Mouse (Mus musculus): ENCODE results near the gene Topbp1.

DNA sequence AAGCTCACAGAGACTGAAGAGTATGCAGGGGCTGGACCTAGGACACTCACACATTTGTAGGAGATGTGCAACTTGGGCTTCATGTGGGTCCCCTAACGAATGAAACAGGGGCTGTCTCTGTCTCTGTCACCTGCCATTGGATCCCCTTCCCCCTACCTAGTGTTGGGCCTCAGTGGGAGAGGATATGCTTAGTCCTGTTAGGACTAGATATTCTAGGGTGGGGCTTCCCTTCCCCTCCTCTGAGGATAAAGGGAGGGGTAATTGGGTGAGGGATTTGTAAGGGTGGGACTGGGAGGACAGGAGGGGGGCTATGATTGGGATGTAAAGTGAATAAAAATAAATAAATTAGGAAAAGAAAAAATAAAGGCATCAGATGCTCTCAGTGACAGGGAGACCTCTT is 29.3 kb upstream of the Topbp1 start:
- TF ChIP-seq CTCF (IDR thresholded peaks at IDR 0.05; ENCODE audit: low read depth, low read length) = no peak
- no peak for TF ChIP-seq GATA1 (IDR thresholded peaks at IDR 0.05; ENCODE audit: borderline replicate concordance, low read length)
- no peak for TF ChIP-seq TAL1 (conservative IDR thresholded peaks at IDR 0.05; ENCODE audit: low read depth, low read length)
